Mouse (Mus musculus) ES-E14 (cell line): ENCODE measurements around the gene Rtn4. TPM values are rescaled to one million over a fixed set of nuclear protein-coding genes. Genes with fewer than 3 reads are reported as not detected.

Experiments used
- DNase-seq: peaks from one replicate; pipeline ENCODE4 v3.0.0-alpha.2; 2013; ENCODE audit warnings: low read depth, low spot score
- H3K27ac ChIP-seq: 2 replicates; pipeline ENCODE4 v1.5.1; 2012; ENCODE audit warnings: low read depth, mild to moderate bottlenecking, low read length, moderate library complexity, mixed read lengths; ENCODE audit not compliant: poor library complexity, insufficient read depth, severe bottlenecking
- H3K36me3 ChIP-seq: 2 replicates; pipeline ENCODE4 v1.6.1; 2012; ENCODE audit warnings: mild to moderate bottlenecking, low read length, moderate library complexity, mixed read lengths; ENCODE audit not compliant: control insufficient read depth, poor library complexity, insufficient read depth, severe bottlenecking
- H3K4me1 ChIP-seq, 2 experiments: fragments of 150-350 bp in 1 of 2; sonication (generic) in 1 of 2; 2 replicates each; pipeline ENCODE4 v1.6.1; 2012; ENCODE audit warnings: low read length in 2 of 2, mild to moderate bottlenecking in 1 of 2, mixed read lengths in 1 of 2; ENCODE audit not compliant: control insufficient read depth in 2 of 2, insufficient read depth in 2 of 2, poor library complexity in 1 of 2
- H3K4me3 ChIP-seq, 2 experiments: fragments of 150-350 bp in 1 of 2; sonication (generic) in 1 of 2; 2 replicates each; pipeline ENCODE4 v1.5.1; 2012; ENCODE audit warnings: low read length in 2 of 2, low read depth in 1 of 2, mild to moderate bottlenecking in 1 of 2, mixed read lengths in 1 of 2; ENCODE audit not compliant: insufficient read depth in 1 of 2, poor library complexity in 1 of 2, severe bottlenecking in 1 of 2
- H3K9ac ChIP-seq: 2 replicates; pipeline ENCODE4 v1.6.1; 2012; ENCODE audit warnings: low read depth, mild to moderate bottlenecking, low read length, mixed read lengths; ENCODE audit not compliant: poor library complexity, insufficient read depth, severe bottlenecking
- H3K9me3 ChIP-seq: fragments of 150-350 bp; sonication (generic); 2 replicates; pipeline ENCODE4 v1.6.1; 2012; ENCODE audit warnings: low read depth, mild to moderate bottlenecking, low read length; ENCODE audit not compliant: control insufficient read depth, insufficient read depth
- CHD2 ChIP-seq: IDR thresholded peaks from 2 replicates; pipeline ENCODE4 v1.6.1; 2014; ENCODE audit warnings: mild to moderate bottlenecking, low read depth, low read length, inconsistent platforms
- HCFC1 ChIP-seq: IDR thresholded peaks from 2 replicates; pipeline ENCODE4 v1.6.1; 2012; ENCODE audit warnings: low read length, inconsistent platforms, borderline replicate concordance; ENCODE audit not compliant: insufficient read depth
- MAFK ChIP-seq: IDR thresholded peaks from 2 replicates; pipeline ENCODE4 v1.6.1; 2014; ENCODE audit warnings: mild to moderate bottlenecking, low read depth, low read length, inconsistent platforms; ENCODE audit not compliant: insufficient read depth
- ZC3H11A ChIP-seq: IDR thresholded peaks from 2 replicates; pipeline ENCODE4 v1.6.1; 2012; ENCODE audit warnings: low read depth, mild to moderate bottlenecking, inconsistent platforms, low read length, borderline replicate concordance
- ZNF384 ChIP-seq: IDR thresholded peaks from 2 replicates; pipeline ENCODE4 v1.6.1; 2012; ENCODE audit warnings: low read depth, low read length, inconsistent platforms
- in situ Hi-C, 2 experiments: fragments of 600-800 bp; cut with MboI; formaldehyde crosslinking; loops; one replicate each; pipeline ENCODE4 v1.15.1; 2025; ENCODE audit warnings: low sequenced_read_pairs in 2 of 2, inconsistent platforms in 1 of 2; ENCODE audit not compliant: unreplicated experiment in 2 of 2
- total RNA-seq: library from RNA; depleted of rRNA; stranded (reverse); fragments of 300-350 nt; gene quantifications from 2 replicates; pipeline ENCODE4 v1.2.3, GENCODE M21; 2012; rRNA removed

The Rtn4 gene
- total RNA-seq, 1 experiment: 368 TPM

- H3K9ac ChIP-seq: no peak overlapping the region
- no peak for DNase-seq
- H3K27ac ChIP-seq: no peak overlapping the region
- H3K4me1 ChIP-seq: peaks cover 0 to 2% of the 10 kb centered on the region in 2 experiments; a peak in 1 of 4 replicates
- H3K36me3 ChIP-seq: no peaks in the 10 kb centered on the region
- H3K4me3 ChIP-seq: no peak overlapping the region
- in situ Hi-C loops: no loop called here
- TF ChIP-seq CHD2: no peak
- TF ChIP-seq HCFC1: no peak
- TF ChIP-seq ZNF384: no peak
- TF ChIP-seq MAFK: no peak
- TF ChIP-seq ZC3H11A: no peak
- H3K9me3 ChIP-seq: no peaks in the 10 kb centered on the region
These were observed 94.7 kb downstream of the Rtn4 start for GRCm38 (mm10) chr11:29787473-29787872.

- in situ Hi-C loops: no loop called here
- Histone ChIP-seq H3K9me3 (no peaks in the 10 kb centered on the region), H3K36me3 (no peaks in the 10 kb centered on the region), H3K9ac (no peak overlapping the region), H3K4me1 (peaks cover 0 to 2% of the 10 kb centered on the region in 2 experiments; a peak in 1 of 4 replicates), H3K4me3 (no peak overlapping the region), H3K27ac (no peak overlapping the region)
- DNase-seq: no peak
- no peak for TF ChIP-seq ZNF384
These were observed 95.8 kb downstream of the Rtn4 start for GRCm38 (mm10) chr11:29788499-29788898.

GRCm38 (mm10) chr11:29788921-29789638 lies 96.3 kb downstream of the Rtn4 start:
- Histone ChIP-seq H3K36me3 (no peaks in the 10 kb centered on the region), H3K9ac (no peak overlapping the region), H3K27ac (no peak overlapping the region), H3K9me3 (no peaks in the 10 kb centered on the region), H3K4me3 (no peak overlapping the region), H3K4me1 (peaks cover 0 to 2% of the 10 kb centered on the region in 2 experiments; a peak in 1 of 4 replicates)
- no peak for DNase-seq
- TF ChIP-seq ZC3H11A (no peak), MAFK (no peak), HCFC1 (no peak), ZNF384 (no peak), CHD2 (no peak)
- in situ Hi-C loops: no loop called here

GRCm38 (mm10) chr11:29790796-29791195 lies 98.0 kb downstream of the Rtn4 start:
- TF ChIP-seq ZNF384: no peak
- TF ChIP-seq HCFC1: no peak
- no peak for TF ChIP-seq MAFK
- TF ChIP-seq CHD2: no peak
- TF ChIP-seq ZC3H11A: no peak
- H3K9me3 ChIP-seq: no peaks in the 10 kb centered on the region
- no peak overlapping the region for H3K4me3 ChIP-seq
- peaks cover 0 to 2% of the 10 kb centered on the region in 2 experiments; a peak in 1 of 4 replicates for H3K4me1 ChIP-seq
- no peak overlapping the region for H3K9ac ChIP-seq
- H3K27ac ChIP-seq: no peak overlapping the region
- in situ Hi-C loops: no loop called here
- no peak for DNase-seq
- no peaks in the 10 kb centered on the region for H3K36me3 ChIP-seq

Other genes starting within 250 kb of the Rtn4 start
- gene Prorsd1, start 177.9 kb upstream of the Rtn4 start, total RNA-seq: 8.2 and 12.4 TPM in 2 replicates
- gene Mtif2, start 166.5 kb upstream of the Rtn4 start, total RNA-seq: 24.3 and 30.0 TPM in 2 replicates
- gene Clhc1, start 145.0 kb upstream of the Rtn4 start, total RNA-seq: 0.58 and 0.67 TPM in 2 replicates
- gene Rps27a, start 144.8 kb upstream of the Rtn4 start, total RNA-seq: 953 and 1,218 TPM in 2 replicates
- gene 4931440F15Rik, start 132.7 kb downstream of the Rtn4 start, total RNA-seq: 0.26 and 0.36 TPM in 2 replicates